Mouse (Mus musculus) bone marrow, adult 2 months (tissue): ENCODE data around the gene Diras1. TPM values are rescaled to one million over a fixed set of nuclear protein-coding genes. Genes with fewer than 3 reads are reported as not detected.

Experiments
- H3K27ac ChIP-seq: fragments of 200-500 bp; 2 replicates; pipeline ENCODE4 v1.5.1; 2012; ENCODE audit warnings: low read depth, mild to moderate bottlenecking, control low read depth, inconsistent platforms, low read length; ENCODE audit not compliant: control insufficient read depth, poor library complexity, insufficient read depth
- H3K4me1 ChIP-seq: fragments of 200-500 bp; 2 replicates; pipeline ENCODE4 v1.6.1; 2011; ENCODE audit warnings: low read length; ENCODE audit not compliant: control insufficient read depth, insufficient read depth
- H3K4me3 ChIP-seq: fragments of 200-500 bp; replicated peaks from 2 replicates; pipeline ENCODE3; 2011; ENCODE audit warnings: mild to moderate bottlenecking, low read depth, low read length, control low read depth; ENCODE audit not compliant: control insufficient read depth
- CTCF ChIP-seq: fragments of 200-500 bp; IDR thresholded peaks from 2 replicates; pipeline ENCODE4 v1.5.1; 2011; ENCODE audit warnings: low read length, control low read depth; ENCODE audit not compliant: control insufficient read depth, insufficient read depth
- POLR2A ChIP-seq: fragments of 200-500 bp; IDR thresholded peaks from 2 replicates; pipeline ENCODE4 v1.6.1; 2011; ENCODE audit warnings: low read depth, mild to moderate bottlenecking, control low read depth, low read length, borderline replicate concordance; ENCODE audit not compliant: control insufficient read depth
- WGBS: fragments of 180-500 bp; shearing (Covaris S2); methylation state at CpG from one replicate; pipeline ENCODE4 v1.1.7; 2018; 5-methylcytosine and 5-hydroxymethylcytosine counted together
- polyA plus RNA-seq: library from polyadenylated mRNA; stranded (reverse); fragments of >200 nt; gene quantifications from 2 replicates; pipeline ENCODE4 v1.2.4, GENCODE M21; 2011; ENCODE audit warnings: low replicate concordance; ENCODE audit not compliant: missing spikeins, insufficient read depth, insufficient read length

Gene Diras1
- polyA plus RNA-seq, 1 experiment, result not detected

GRCm38 (mm10) chr10:80998778-80999177 is 26.7 kb downstream of the Diras1 start:
- no peak overlapping the region for H3K4me3 ChIP-seq
- no peaks in the 10 kb centered on the region; the same call in 1 of the 2 replicates for H3K4me1 ChIP-seq
- 5% methylated on average over 12 of the region's 12 CpGs for WGBS
- TF ChIP-seq CTCF (peak; percentile 63), POLR2A (no peak)
- no peak overlapping the region for H3K27ac ChIP-seq

DNA sequence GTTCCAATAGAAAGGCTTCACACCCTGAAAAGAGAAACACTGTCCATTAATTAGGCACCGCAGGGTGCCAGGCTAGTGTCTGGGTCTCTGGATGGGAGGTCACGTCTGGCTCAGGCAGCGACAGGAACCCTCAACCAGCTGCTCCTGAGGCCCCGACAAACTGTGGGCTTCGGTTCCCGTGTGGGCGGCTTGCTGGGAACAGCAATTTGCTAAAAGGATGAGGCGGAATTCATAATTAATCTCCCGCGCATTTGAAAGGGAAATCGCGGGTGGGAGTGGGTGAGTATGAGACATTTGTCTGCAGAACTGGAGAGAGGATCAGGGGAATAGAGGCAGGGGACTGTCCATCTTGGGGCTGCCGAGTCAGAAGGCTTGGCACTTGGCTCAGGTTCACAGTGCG is 27.4 kb downstream of the Diras1 start:
- Histone ChIP-seq H3K27ac (no peak overlapping the region), H3K4me1 (no peaks in the 10 kb centered on the region; the same call in 1 of the 2 replicates), H3K4me3 (no peak overlapping the region)
- 45% methylated on average over 14 of the region's 14 CpGs for WGBS
- TF ChIP-seq POLR2A, result no peak
- no peak for TF ChIP-seq CTCF

GRCm38 (mm10) chr10:80997332-80997731 is 28.1 kb downstream of the Diras1 start:
- Histone ChIP-seq H3K4me3 (no peak overlapping the region), H3K4me1 (no peaks in the 10 kb centered on the region; the same call in 1 of the 2 replicates), H3K27ac (no peak overlapping the region)
- TF ChIP-seq CTCF (no peak), POLR2A (no peak)
- WGBS, result 74% methylated on average over 8 of the region's 8 CpGs

DNA sequence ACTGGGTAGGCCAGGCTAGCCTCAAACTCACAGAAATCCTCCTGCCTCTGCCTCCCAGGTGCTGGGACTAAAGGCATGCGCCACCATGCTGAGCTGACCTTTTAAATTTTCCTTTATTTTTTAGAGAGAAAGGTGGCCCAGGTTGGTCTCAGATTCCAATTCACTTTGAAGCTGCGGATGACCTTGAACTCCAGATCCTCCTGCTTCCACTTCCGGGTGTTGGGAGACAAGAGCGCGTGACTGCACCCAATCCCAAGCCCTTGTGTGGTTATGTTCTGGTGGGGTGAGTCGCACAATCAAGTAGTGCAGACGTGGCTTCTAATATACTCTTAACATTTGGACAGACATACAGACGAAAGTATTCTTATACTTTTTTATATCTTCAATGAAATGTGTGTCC is 29.0 kb downstream of the Diras1 start:
- WGBS, result 86% methylated on average over 8 of the region's 8 CpGs
- H3K4me3 ChIP-seq, result no peak overlapping the region
- TF ChIP-seq POLR2A (no peak), CTCF (no peak)
- H3K27ac ChIP-seq, result no peak overlapping the region
- no peaks in the 10 kb centered on the region; the same call in 1 of the 2 replicates for H3K4me1 ChIP-seq

GRCm38 (mm10) chr10:80995091-80995632 is 30.3 kb downstream of the Diras1 start:
- no peak for TF ChIP-seq POLR2A
- TF ChIP-seq CTCF, result peak; percentile 99
- H3K4me3 ChIP-seq, result no peak overlapping the region
- WGBS, result 10% methylated on average over 21 of the region's 21 CpGs
- H3K4me1 ChIP-seq, result no peaks in the 10 kb centered on the region; the same call in 1 of the 2 replicates
- no peak overlapping the region for H3K27ac ChIP-seq

GRCm38 (mm10) chr10:80994621-80995020 is 30.8 kb downstream of the Diras1 start:
- TF ChIP-seq POLR2A (no peak), CTCF (no peak)
- H3K4me1 ChIP-seq, result peaks cover under 1% of the 10 kb centered on the region; the same call in 1 of the 2 replicates
- H3K4me3 ChIP-seq, result no peak overlapping the region
- 44% methylated on average over 4 of the region's 4 CpGs for WGBS
- no peak overlapping the region for H3K27ac ChIP-seq

DNA sequence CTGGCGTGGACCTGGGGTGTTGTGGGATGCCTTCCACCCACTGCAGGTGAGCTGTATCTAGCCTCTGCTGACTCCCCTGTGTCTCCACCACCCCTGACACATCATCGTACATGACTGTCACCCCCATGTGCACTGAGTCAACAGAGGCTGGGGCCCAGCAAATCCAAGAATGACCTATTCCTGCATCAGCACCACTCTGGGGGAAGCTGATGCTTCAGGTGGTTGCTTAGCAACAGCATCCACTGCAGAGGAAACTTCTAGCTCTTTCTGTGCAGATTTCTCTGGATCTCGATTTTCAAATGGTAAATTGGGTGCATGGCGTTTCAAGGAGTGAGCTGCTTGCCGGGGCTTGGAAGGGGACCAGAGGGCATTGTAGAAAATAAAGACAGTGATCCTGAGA is 32.2 kb downstream of the Diras1 start:
- Histone ChIP-seq H3K4me1 (peaks cover 3% of the 10 kb centered on the region; the same call in 1 of the 2 replicates), H3K27ac (no peak overlapping the region), H3K4me3 (no peak overlapping the region)
- TF ChIP-seq POLR2A, result no peak
- TF ChIP-seq CTCF, result no peak
- WGBS, result 72% methylated on average over 5 of the region's 5 CpGs

DNA sequence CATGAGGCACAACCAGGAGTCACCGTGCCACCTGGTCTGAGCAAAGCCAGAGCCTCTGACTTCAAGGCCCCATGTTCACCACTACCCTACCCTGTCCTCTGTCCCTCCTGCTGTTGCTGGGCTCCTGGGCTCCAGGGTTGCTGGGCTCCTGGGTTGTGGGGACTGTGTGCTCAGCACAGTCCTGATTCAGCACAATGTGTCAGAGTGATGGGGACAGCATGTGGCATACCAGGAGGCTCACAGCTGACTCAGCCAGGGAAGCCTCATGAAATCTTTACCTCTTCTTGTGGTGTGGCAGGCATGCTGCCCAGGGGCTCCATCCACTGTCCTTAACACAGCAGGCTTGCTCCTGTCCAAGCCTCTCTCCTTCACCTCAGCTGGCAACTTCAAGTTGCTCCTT is 33.5 kb downstream of the Diras1 start:
- Histone ChIP-seq H3K4me1 (peaks cover 3% of the 10 kb centered on the region; the same call in 1 of the 2 replicates), H3K27ac (no peak overlapping the region), H3K4me3 (no peak overlapping the region)
- no peak for TF ChIP-seq CTCF
- no peak for TF ChIP-seq POLR2A
- WGBS, result 83% methylated on average over 1 of the region's 1 CpGs
